Mouse (Mus musculus) liver, postnatal 0 days (tissue): Measurements from ENCODE around the gene Col6a1.

ENCODE experiments used
- CTCF ChIP-seq: sonication (generic); IDR thresholded peaks from 2 replicates; pipeline ENCODE4 v1.5.1; 2016; ENCODE audit warnings: antibody characterized with exemption, low read depth
- EP300 ChIP-seq: IDR thresholded peaks from 2 replicates; pipeline ENCODE4 v1.6.1; 2016; ENCODE audit warnings: antibody characterized with exemption, low read depth, mild to moderate bottlenecking

GRCm38 (mm10) chr10:76763016-76763415 is 37.0 kb upstream of the Col6a1 start:
- TF ChIP-seq CTCF (no peak), EP300 (no peak)
